Mouse (Mus musculus): Measurements from ENCODE around the gene Wipf3. TPM values are rescaled to one million over a fixed set of nuclear protein-coding genes. Genes with fewer than 3 reads are reported as not detected.

Gene Wipf3
- polyA plus RNA-seq, 1 experiment from 2014 or later, result 4.5 TPM

GRCm38 (mm10) chr6:54530182-54530581 lies 100.8 kb downstream of the Wipf3 start:
- Histone ChIP-seq H3K36me3 (ENCODE audit: control insufficient read depth, insufficient read depth) (no peaks in the 10 kb centered on the region), H3K27me3 (replicated peaks; ENCODE audit: control insufficient read depth, insufficient read depth, low read length) (no peaks in the 10 kb centered on the region), H3K27ac (ENCODE audit: low read depth, low read length) (no peak overlapping the region), H3K9me3 (ENCODE audit: control insufficient read depth) (no peaks in the 10 kb centered on the region), H3K9ac (ENCODE audit: low read depth, low read length) (no peak overlapping the region), H3K4me1 (replicated peaks; ENCODE audit: control insufficient read depth, insufficient read depth, low read length) (no peaks in the 10 kb centered on the region), H3K4me2 (replicated peaks; ENCODE audit: low read depth) (no peak overlapping the region), H3K4me3 (ENCODE audit: low read depth, low read length) (no peak overlapping the region)
- no peak for ATAC-seq
- WGBS, result 95% methylated on average over 2 of the region's 2 CpGs
- TF ChIP-seq CTCF (IDR thresholded peaks at IDR 0.05; ENCODE audit: low read depth), result no peak

GRCm38 (mm10) chr6:54531048-54531481 lies 101.7 kb downstream of the Wipf3 start:
- TF ChIP-seq CTCF (IDR thresholded peaks at IDR 0.05; ENCODE audit: low read depth), result no peak
- Histone ChIP-seq H3K36me3 (ENCODE audit: control insufficient read depth, insufficient read depth) (no peaks in the 10 kb centered on the region), H3K4me1 (replicated peaks; ENCODE audit: control insufficient read depth, insufficient read depth, low read length) (no peaks in the 10 kb centered on the region), H3K27me3 (replicated peaks; ENCODE audit: control insufficient read depth, insufficient read depth, low read length) (no peaks in the 10 kb centered on the region), H3K27ac (ENCODE audit: low read depth, low read length) (no peak overlapping the region), H3K9ac (ENCODE audit: low read depth, low read length) (no peak overlapping the region), H3K9me3 (ENCODE audit: control insufficient read depth) (no peaks in the 10 kb centered on the region), H3K4me3 (ENCODE audit: low read depth, low read length) (no peak overlapping the region), H3K4me2 (replicated peaks; ENCODE audit: low read depth) (no peak overlapping the region)
- WGBS, result 59% methylated on average over 8 of the region's 8 CpGs
- no peak for ATAC-seq

GRCm38 (mm10) chr6:54535485-54535884 lies 106.1 kb downstream of the Wipf3 start:
- Histone ChIP-seq H3K27me3 (replicated peaks; ENCODE audit: control insufficient read depth, insufficient read depth, low read length) (no peaks in the 10 kb centered on the region), H3K9ac (ENCODE audit: low read depth, low read length) (no peak overlapping the region), H3K9me3 (ENCODE audit: control insufficient read depth) (no peaks in the 10 kb centered on the region), H3K4me3 (ENCODE audit: low read depth, low read length) (no peak overlapping the region), H3K27ac (ENCODE audit: low read depth, low read length) (no peak overlapping the region), H3K36me3 (ENCODE audit: control insufficient read depth, insufficient read depth) (no peaks in the 10 kb centered on the region), H3K4me1 (replicated peaks; ENCODE audit: control insufficient read depth, insufficient read depth, low read length) (no peaks in the 10 kb centered on the region), H3K4me2 (replicated peaks; ENCODE audit: low read depth) (no peak overlapping the region)
- WGBS, result 83% methylated on average over 4 of the region's 4 CpGs
- no peak for TF ChIP-seq CTCF (IDR thresholded peaks at IDR 0.05; ENCODE audit: low read depth)
- ATAC-seq, result no peak

GRCm38 (mm10) chr6:54537053-54537452 lies 107.7 kb downstream of the Wipf3 start:
- no peaks in the 10 kb centered on the region for H3K27me3 ChIP-seq (replicated peaks; ENCODE audit: control insufficient read depth, insufficient read depth, low read length)
- H3K27ac ChIP-seq (ENCODE audit: low read depth, low read length), result no peak overlapping the region
- 75% methylated on average over 7 of the region's 7 CpGs for WGBS
- H3K9me3 ChIP-seq (ENCODE audit: control insufficient read depth), result no peaks in the 10 kb centered on the region
- no peak overlapping the region for H3K4me2 ChIP-seq (replicated peaks; ENCODE audit: low read depth)
- no peak for ATAC-seq
- no peaks in the 10 kb centered on the region for H3K36me3 ChIP-seq (ENCODE audit: control insufficient read depth, insufficient read depth)
- no peak for TF ChIP-seq CTCF (IDR thresholded peaks at IDR 0.05; ENCODE audit: low read depth)
- H3K4me3 ChIP-seq (ENCODE audit: low read depth, low read length), result no peak overlapping the region
- no peaks in the 10 kb centered on the region for H3K4me1 ChIP-seq (replicated peaks; ENCODE audit: control insufficient read depth, insufficient read depth, low read length)
- H3K9ac ChIP-seq (ENCODE audit: low read depth, low read length), result no peak overlapping the region

- no peak overlapping the region for H3K9ac ChIP-seq (ENCODE audit: low read depth, low read length)
- TF ChIP-seq CTCF (IDR thresholded peaks at IDR 0.05; ENCODE audit: low read depth), result no peak
- no peak overlapping the region for H3K27ac ChIP-seq (ENCODE audit: low read depth, low read length)
- H3K4me2 ChIP-seq (replicated peaks; ENCODE audit: low read depth), result no peak overlapping the region
- H3K9me3 ChIP-seq (ENCODE audit: control insufficient read depth), result no peaks in the 10 kb centered on the region
- no peaks in the 10 kb centered on the region for H3K36me3 ChIP-seq (ENCODE audit: control insufficient read depth, insufficient read depth)
- no peak for ATAC-seq
- no peaks in the 10 kb centered on the region for H3K4me1 ChIP-seq (replicated peaks; ENCODE audit: control insufficient read depth, insufficient read depth, low read length)
- WGBS, result 75% methylated on average over 3 of the region's 3 CpGs
- no peak overlapping the region for H3K4me3 ChIP-seq (ENCODE audit: low read depth, low read length)
- H3K27me3 ChIP-seq (replicated peaks; ENCODE audit: control insufficient read depth, insufficient read depth, low read length), result no peaks in the 10 kb centered on the region
Observed at GRCm38 (mm10) chr6:54538773-54539173, 109.4 kb downstream of the Wipf3 start.

GRCm38 (mm10) chr6:54539396-54539795 lies 110.0 kb downstream of the Wipf3 start:
- Histone ChIP-seq H3K27ac (ENCODE audit: low read depth, low read length) (no peak overlapping the region), H3K4me1 (replicated peaks; ENCODE audit: control insufficient read depth, insufficient read depth, low read length) (no peaks in the 10 kb centered on the region), H3K4me3 (ENCODE audit: low read depth, low read length) (no peak overlapping the region), H3K27me3 (replicated peaks; ENCODE audit: control insufficient read depth, insufficient read depth, low read length) (no peaks in the 10 kb centered on the region), H3K4me2 (replicated peaks; ENCODE audit: low read depth) (no peak overlapping the region), H3K36me3 (ENCODE audit: control insufficient read depth, insufficient read depth) (no peaks in the 10 kb centered on the region), H3K9ac (ENCODE audit: low read depth, low read length) (no peak overlapping the region), H3K9me3 (ENCODE audit: control insufficient read depth) (no peaks in the 10 kb centered on the region)
- no peak for ATAC-seq
- no peak for TF ChIP-seq CTCF (IDR thresholded peaks at IDR 0.05; ENCODE audit: low read depth)
- WGBS, result 87% methylated on average over 7 of the region's 7 CpGs

Measured in intestine, postnatal 0 days (tissue).